Mouse (Mus musculus) thymus, adult 18-20 months (tissue): ENCODE data around the gene Sgta.
"Not testable (repeated sequence)": the region's sequence is repeated elsewhere in the genome, so short reads cannot be mapped to it uniquely, and the experiment has no call there.

Source experiments
- DNase-seq, 2 experiments: peaks; one replicate each; pipeline ENCODE4 v3.0.0; 2022; ENCODE audit warnings: mixed read lengths in 2 of 2

The Sgta gene

DNA sequence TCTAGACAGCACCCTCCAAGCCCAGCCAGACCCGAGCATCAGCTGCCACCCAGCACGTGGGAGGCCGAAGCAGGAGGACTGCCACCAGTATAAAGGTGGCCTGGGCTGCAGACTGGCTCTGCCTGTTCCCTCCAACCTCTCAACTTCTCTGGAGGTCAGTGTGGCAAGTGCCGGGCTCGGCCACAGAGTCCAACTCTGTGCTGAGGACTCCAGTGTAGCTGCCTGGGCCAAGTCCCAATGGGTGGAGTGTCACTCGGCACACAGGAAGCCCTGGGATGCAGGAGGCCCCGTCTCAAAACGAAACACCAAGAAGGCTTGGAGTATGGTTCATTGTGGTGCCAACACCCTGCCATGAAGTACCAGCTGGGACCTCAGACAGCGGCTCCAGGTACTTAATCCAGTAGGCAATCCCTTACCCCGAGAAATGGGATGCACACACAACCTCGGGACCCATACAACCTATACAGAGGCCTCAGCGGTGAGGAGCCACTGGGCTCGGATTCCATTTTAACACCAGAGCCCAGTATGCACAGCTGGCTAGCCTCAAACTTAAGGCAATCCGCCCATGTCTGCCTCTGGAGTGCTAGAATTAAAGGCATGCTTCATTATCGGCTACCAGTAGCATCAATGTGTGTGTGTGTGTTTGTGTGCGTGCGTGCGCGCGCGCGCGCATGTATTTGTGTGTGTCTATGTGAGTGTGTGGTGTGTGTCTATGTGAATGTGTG is 2.4 kb downstream of the Sgta start:
- no peak for DNase-seq

DNA sequence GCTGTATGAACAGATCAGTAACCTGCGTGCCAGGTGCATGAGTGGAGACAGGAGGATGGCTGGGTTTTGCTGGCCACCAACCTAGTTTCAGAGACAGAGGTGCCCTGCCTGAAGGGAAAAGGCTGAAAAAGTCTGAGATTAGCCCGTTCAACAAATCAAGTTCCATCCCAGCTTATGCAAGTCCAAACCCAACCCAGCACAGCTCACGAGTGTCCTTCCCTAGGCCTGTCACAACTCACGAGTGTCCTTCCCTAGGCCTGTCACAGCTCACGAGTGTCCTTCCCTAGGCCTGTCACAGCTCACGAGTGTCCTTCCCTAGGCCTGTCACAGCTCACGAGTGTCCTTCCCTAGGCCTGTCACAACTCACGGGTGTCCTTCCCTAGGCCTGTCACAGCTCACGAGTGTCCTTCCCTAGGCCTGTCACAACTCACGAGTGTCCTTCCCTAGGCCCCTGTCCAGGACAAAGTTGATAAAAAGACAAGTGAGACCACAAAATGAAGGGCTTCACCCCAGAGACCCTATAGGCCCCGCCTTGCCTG is 4.1 kb downstream of the Sgta start:
- not testable (repeated sequence) for DNase-seq

DNA sequence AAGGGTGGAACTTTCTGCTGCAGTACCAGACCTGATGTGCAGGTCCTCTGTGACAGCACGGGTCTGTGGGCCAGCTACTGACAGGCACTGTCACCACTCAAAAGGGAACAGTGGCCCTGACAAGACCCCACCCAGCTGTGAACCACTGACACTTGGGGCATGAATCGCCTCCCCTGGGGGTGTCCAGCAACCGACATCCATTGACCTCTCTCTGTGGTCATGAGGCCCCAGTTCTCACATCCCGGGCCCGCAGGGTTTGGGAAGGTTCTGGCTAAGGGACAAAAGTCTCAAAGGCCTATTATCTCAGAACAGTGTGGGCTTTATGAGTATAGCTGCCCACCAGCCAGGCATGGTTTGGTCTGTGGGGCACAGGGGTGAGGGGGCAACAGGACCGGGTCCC is 4.8 kb downstream of the Sgta start:
- no peak for DNase-seq

DNA sequence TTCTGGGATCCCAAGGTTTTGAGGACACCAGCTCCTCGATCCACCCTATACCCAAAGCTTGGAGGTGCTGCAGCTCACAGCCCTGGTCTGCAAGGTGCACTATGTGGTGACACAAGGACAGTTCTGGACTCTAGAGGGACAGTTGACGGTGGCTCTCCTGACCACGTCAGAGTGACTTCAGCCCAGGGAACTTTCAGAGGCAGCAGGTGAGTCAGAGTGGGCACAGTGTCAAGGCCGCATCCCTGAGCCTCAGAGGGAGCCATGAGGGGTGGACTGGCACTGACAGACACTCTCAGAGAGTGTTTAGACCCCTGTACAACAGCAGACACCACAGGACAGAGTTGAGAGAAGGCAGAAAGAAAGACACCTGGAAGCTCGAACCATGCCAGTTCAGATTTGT is 7.4 kb downstream of the Sgta start:
- no peak for DNase-seq

DNA sequence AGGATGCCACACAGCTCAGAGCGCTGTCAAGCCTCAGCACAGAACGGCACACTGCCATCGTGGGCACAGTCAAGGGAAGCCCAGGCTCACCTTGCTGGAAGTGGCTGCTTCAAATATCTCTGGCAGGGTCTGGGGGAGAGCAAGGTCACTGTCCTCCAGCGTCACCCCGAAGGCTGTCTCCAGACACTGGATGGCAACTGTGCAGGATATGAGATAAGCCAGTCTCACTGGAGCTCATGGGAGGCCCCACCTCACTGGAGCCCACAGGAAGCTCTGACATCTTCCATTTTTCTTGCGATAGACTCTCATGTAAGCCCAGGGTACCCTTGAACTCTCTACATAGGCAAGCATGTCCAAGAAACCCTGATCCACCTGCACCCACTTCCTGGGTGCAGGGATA is 8.8 kb downstream of the Sgta start:
- no peak for DNase-seq

DNA sequence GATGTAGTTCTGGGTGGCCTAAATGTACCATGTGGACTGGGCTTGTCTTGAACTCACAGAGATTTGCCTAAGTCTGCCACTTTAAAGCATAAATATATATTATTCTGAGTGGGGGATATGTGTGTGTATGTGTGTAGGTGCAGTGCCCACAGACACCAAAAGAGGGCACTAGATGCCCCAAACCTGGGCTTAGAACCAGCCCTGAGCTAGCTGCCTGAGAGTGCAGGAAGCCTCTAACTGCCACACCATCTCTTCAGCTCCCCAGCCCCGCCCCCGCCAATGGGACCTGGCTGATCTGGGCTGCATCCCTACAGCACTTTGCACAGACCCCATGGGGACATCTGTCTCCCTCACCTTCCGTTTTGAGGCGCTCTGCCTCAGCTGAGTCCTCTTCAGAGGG is 9.3 kb downstream of the Sgta start:
- no peak for DNase-seq

DNA sequence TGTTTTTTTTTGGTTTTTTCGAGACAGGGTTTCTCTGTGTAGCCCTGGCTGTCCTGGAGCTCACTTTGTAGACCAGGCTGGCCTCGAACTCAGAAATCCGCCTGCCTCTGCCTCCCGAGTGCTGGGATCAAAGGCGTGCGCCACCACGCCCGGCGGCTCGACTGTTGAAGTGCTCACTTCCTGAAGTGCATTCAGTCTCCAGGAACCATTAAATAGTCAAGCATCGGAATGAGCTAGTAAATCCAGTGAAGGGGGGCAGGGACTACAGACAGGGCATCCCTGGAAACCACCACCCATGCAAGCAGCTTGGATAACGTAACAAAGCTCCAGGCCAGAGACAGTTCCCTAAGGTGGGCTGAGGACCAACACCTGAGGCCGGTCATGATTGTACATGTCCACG is 14.7 kb downstream of the Sgta start:
- not testable (repeated sequence) for DNase-seq

DNA sequence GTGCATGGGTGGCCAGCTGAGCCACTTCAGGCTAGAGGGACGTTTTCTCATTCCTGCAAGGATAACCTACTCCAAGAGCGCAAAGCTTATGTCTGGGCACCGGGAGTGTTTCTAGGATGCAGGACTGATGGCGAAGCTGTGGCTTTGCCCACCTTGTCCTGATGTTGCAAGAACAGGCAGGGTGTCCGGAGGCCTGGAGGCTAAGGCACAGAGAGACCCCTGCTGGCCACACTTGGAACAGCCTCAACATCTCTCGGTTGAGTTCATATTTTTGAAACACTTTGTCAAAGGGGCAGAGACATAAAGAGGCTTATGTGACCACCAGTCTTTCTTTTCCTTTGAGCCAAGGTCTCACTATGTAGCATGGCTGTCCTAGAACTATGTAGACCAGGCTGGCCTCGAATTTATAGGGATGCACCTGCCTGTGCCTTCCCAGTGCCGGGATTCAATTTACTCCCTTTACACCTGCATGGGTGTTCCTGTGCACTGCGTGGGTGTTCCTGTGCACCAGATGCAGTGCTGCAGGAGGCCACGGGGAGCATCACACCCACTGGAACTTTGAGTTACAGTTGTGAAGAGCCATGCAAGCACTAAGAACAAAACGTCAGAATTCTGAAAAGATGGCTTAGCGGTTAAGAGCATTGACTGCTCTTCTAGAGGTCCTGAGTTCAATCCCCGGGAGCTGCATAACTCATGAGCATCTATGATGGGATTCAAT is 18.4 kb downstream of the Sgta start:
- DNase-seq = peak; percentile 38 to 54

DNA sequence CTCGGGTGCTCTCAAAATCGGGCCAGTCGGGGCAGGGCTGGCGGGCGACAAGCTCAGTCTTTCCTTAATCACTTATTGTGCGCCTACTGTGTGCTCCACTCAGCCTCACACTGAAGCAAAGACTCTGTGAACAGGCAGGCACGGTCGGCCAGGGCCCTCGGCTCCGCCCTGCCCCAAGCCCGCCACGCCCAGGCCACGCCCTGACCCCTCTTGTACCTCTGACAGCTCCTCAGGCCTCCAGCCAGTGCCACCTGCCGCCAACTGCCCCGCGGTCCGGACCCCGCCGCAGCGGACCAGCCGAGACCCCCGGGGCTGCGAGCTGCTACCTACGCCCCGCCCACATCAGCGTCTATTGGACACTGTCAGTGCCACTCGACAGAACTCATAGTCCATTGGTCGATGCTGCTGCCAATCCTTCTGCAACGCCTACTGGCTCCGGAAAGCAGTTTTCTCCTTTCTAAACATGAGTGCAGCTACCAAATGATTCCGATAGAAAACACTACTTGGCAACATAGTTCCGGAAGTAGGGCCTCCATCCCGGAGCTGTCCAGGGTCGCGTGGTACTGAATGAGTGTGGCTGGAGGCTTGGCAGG is 22.9 kb downstream of the Sgta start, which contains the start of gene Slc39a3:
Gene Slc39a3 (minus strand): TSS at position 439 of the 593 bp plus-strand sequence.
- peak; percentile 92 to 97 for DNase-seq

DNA sequence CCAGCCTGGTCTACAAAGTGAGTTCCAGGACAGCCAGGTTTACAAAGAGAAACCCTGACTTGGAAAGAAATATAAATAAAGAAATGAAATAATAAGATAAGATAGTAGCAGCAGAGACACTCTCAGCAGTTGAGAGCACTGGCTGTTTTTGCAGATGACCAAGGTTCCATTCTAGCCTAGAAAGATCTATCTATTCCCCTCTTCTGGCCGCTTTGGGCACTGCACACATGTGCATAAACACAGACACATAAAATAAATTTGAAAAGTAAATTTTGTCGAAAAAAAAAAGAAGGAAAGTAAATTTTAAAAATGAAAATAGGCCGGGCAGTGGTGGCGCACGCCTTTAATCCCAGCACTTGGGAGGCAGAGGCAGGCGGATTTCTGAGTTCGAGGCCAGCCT is 23.7 kb downstream of the Sgta start:
- DNase-seq = no peak

DNA sequence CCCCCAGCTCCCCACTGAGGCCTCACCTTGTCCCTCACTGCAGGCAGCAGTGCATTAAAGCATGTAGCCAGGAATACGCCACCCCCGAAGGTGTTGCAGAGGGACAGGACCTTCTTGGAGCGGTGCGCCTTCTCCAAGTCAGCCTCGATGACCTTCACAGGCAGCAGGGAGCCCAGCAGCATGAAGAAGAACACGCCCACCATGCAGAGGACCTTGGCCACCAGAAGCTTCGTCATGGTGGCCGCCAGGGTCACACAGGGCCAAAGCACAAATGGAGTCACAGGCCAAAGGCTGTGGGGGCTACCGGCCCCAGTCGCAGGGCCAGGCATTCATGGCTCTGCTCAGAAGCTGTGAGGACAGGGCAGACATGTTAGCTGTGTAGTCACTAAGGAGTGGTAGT is 26.4 kb downstream of the Sgta start:
- no peak for DNase-seq

DNA sequence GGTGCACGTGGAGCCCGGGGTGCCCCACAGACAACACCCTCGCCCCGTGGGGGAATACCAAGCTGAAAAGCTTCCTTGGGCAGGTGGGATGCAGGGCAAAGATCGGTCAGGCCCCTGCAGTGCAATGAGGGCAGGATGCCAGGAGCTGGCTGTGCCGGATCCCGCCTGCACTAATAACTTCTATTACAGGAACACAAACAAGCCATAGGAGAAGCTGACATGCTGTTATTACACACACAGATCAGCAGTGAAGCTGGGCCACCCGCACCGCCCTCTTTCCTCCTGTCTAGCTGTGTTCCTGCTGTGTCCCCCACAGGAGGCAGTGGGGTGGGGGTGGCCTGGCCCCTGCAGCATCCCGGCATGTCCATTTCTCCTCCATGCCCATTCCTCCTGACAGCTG is 30.9 kb downstream of the Sgta start:
- no peak for DNase-seq

DNA sequence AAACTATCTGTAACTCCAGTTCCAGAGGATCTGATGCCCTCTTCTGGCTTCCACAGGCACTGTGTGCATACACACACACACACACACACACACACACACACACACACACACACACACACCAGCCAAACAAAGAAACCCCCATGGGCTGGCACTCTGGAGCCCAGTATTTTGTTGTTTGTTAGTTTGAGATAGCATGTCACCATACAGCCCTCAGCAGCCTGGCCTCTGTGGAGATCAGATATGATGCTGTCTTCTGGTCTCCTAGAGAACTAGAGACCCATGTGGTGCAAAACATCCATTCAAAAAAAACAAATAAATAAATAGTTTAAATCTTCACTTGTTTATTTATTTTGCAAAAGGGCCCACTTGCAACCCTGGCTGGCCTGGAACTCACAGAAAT is 31.8 kb downstream of the Sgta start:
- DNase-seq = no peak

DNA sequence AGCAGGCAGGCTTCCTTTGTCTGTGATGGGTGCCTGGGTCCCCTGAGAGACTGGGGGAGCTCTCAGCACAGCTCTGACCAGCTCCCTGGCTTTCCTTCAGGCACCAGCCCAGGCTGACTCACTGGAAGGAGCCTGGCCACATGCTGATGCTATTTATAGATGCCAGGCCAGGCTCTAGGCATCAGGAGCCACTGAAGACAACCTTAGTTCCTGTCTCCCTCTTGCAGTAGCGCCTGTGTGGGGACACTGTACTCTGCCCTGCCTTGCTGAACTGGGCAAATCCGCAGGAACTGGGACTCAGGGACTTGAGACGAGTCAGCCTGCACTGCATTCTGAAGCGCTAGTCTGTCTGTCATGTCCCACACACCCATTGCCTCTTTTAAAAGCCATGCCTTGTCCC is 32.6 kb downstream of the Sgta start:
- no peak for DNase-seq

DNA sequence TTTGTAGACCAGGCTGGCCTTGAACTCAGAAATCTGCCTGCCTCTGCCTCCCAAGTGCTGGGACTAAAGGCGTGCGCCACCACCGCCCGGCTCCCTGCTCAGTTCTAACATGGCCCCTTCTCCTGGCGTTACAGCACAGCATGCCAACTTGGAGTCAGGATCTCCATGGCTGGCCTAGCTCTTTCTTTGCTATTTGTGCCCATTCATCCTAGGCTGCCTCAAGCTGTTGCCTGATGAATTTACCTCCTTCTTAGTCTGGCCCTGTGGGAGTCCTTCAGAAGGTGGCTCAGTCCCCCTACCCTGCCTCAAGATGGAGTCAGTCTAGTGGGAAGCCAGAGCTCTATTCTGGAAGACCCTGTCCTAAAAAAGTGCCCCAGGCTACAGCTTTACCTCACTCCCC is 33.1 kb downstream of the Sgta start:
- no peak for DNase-seq

DNA sequence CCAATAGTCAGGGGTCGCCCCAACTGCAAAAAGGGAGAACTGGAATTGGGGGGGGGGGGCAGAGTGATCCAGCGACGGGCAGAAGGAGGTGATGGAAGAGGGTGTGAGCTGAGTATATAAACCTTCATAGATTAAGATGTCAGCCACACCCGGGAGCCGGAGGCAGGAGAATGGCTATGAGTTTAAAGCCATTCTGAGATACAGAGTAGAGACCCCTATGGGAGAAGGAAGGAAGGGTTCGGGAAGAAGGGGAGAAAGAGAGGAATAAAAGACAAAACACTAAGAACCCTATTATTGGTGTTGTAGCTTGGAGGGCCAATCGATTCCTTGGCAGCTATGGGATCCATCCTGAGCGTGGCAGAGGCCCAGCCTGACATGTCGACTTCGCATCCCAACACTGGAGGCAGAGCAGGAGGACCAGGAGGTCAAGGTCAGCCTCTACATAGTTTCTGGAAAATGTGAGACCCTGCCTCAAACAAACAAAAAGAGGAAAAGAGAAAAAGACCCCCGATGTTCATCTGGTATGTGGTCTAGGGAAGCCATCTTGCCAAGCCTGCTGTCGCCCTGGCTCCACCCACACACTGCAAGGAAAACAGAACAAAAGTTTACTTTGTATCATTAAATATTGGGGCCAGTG is 34.2 kb downstream of the Sgta start, which contains the start of gene Diras1:
Gene Diras1 (minus strand): TSS at position 24 of the 637 bp plus-strand sequence.
- no peak for DNase-seq

DNA sequence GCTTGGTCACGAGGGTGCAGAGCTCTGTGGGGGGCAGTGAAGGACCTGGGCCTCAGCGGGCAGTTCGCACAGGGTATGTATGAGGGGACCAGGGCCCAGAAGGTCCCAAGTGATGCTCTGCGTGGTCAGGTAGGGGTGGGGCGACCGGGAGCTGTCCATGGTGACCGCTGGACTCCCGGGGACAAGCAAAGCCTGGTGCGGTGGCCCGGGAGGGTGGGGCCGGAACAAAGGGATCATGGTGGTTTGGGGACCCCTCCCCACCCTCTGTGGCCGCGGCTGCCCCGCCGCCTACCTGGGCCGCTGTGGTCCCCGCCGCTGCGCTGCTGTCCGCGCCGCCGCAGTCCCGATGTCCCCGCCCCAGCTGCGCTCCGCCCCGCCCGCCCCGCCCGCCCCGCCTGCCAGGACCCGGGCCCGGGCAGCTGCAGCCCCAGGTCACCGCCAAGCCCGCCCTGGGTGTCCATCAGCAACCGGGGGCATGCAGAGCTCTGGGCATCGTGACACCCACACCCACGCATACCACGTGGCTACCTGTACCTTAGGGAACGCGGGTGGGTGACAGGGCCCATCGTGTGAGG is 34.8 kb downstream of the Sgta start:
- no peak for DNase-seq

DNA sequence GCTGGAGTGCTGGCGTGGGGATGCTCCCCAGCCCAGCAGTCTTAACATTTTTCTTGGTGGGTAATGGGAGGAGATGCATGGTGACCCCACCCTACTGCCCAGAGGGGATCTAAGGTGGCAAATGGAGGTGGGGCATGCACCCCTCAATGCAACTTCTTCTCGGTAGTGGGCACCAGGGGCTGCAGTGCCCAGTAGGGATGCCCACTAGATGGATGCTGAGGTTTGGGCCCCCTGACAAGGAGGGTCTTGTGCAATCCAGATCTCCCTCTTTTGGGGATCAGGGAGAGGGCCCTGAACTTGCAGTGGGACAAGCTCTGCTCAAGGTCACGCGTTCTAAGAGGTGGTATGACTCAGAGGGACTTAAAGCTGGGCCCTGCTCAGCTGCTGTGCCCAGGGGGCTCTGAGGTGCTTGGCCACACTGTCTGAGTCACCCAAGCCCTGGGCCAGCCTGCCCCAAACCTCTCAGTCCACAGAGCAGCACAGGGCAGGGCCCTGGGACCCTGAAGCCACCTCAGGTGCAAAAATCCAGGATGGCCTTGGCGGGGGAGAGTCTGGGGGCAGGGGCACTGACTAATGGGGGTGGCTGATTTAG is 35.5 kb downstream of the Sgta start:
- DNase-seq = no peak

DNA sequence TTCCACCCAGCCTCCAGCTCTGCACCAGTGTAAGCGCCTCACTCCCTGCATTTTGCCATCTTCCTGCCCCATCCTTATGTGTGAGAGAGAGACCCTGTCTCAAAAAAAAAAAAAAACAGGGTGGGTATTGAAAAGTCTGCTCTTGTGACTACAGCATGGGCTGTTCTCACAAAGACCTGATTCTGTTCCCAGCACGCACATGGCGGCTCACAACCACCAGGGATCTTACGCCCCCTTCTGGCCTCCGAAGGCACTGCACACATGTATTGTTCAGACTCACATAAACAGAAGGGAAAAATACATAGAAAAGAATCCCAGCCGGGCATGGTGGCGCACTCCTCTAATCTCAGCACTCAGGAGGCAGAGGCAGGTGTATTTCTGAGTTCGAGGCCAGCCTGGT is 37.2 kb downstream of the Sgta start:
- no peak for DNase-seq

DNA sequence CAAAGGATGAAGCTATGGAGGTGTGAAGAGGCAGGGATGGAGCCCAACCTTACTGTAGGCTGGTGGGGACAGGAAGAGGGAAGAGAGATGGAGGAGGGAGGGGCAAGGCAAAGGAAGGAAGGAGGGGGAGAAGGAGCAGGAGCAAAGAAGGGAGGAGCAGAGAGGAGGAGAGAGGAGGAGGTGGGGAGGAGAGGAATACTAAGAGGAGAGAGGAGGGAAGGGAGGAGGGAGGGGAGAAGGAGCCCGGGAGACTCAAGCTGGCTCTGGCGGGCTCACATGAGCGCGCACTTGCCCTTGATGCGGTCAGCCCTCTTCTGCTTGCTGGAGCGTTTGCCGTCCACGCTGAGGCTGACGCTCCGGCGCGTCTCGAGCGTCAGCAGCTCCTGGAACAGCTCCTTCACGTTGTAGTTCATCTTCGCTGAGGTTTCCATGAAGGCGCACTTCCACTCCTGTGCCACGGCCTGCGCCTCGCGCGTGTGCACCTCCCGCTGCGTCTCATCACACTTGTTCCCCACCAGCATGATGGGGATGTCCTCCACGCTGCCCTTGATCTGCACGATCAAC is 38.4 kb downstream of the Sgta start:
- DNase-seq = no peak

DNA sequence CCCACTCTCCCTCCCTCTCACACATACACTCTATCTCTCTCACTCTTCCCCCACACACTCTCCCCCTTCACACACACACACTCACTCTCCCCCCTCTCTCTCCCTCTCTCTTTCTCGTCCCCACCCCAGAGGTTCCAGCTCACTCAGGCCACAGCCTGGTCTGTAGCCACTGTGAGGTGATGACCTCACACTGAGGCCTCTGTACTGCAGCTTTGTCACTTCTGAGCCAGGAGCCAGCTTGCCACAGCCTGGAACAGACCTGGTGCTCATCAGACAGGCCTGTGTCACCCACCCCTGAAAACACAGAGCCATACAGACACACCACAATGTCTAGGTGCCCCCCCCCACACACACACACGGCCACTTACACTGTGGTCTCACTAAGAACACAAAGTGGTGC is 39.8 kb downstream of the Sgta start:
- DNase-seq = no peak

DNA sequence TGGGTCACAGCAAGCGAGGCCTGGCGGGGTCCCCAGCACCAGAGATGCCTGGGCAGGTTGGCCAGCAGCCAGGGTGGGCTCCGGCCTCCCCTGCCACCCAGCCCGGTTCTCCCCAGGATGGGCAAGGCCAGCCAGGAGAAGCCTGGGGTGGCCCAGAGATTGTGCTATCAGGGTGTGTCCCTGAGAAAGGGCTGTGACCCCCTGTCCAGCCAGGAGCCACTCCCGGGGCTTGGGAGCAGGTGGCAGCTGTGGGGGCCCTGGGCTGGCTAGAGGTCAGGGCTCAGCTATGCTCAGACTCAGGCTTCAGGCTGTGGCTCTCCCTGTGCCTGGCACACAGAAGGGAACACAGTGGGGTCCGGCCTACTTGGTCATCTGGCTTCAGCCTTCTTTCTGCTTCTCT is 40.3 kb downstream of the Sgta start:
- no peak for DNase-seq
